Mouse (Mus musculus) myocyte (in vitro differentiated cells): ENCODE results near the gene Sync.

ENCODE experiments used
- E2F4 ChIP-seq: IDR thresholded peaks from one replicate; pipeline ENCODE4 v1.6.1; 2011; ENCODE audit warnings: mild to moderate bottlenecking, control low read depth, moderate library complexity; ENCODE audit not compliant: insufficient read depth
- MAX ChIP-seq: IDR thresholded peaks from one replicate; pipeline ENCODE4 v1.6.1; 2011; ENCODE audit warnings: low read depth, mild to moderate bottlenecking, control low read depth
- MYOD1 ChIP-seq, 3 experiments: IDR thresholded peaks; one replicate each; pipeline ENCODE4 v1.6.1; 2011; ENCODE audit warnings: control low read depth in 2 of 3, low read depth in 2 of 3, mild to moderate bottlenecking in 2 of 3, moderate library complexity in 1 of 3; ENCODE audit not compliant: insufficient read length in 2 of 3, control insufficient read depth in 1 of 3
- POLR2A ChIP-seq: IDR thresholded peaks from one replicate; pipeline ENCODE4 v1.6.1; 2011; ENCODE audit warnings: low read depth, mild to moderate bottlenecking, control low read depth, moderate library complexity; ENCODE audit not compliant: insufficient read length
- SRF ChIP-seq: IDR thresholded peaks from one replicate; pipeline ENCODE4 v1.6.1; 2011; ENCODE audit warnings: low read depth; ENCODE audit not compliant: control insufficient read depth, insufficient read length
- USF1 ChIP-seq: IDR thresholded peaks from one replicate; pipeline ENCODE4 v1.6.1; 2011; ENCODE audit warnings: low read depth, mild to moderate bottlenecking, control low read depth, moderate library complexity

GRCm38 (mm10) chr4:129334677-129335215 lies 47.3 kb downstream of the Sync start:
- TF ChIP-seq POLR2A (peak; percentile 75), MAX (no peak), USF1 (no peak), MYOD1 (IDR thresholded peaks at IDR 0.05; ENCODE audit: control insufficient read depth in 1 of 3, insufficient read length in 2 of 3, low read depth in 2 of 3) (peak in 1 of 3 experiments; percentile 13), E2F4 (no peak), SRF (no peak)
